Mouse (Mus musculus): ENCODE measurements around the gene Lgals9.

Lgals9 gene

DNA sequence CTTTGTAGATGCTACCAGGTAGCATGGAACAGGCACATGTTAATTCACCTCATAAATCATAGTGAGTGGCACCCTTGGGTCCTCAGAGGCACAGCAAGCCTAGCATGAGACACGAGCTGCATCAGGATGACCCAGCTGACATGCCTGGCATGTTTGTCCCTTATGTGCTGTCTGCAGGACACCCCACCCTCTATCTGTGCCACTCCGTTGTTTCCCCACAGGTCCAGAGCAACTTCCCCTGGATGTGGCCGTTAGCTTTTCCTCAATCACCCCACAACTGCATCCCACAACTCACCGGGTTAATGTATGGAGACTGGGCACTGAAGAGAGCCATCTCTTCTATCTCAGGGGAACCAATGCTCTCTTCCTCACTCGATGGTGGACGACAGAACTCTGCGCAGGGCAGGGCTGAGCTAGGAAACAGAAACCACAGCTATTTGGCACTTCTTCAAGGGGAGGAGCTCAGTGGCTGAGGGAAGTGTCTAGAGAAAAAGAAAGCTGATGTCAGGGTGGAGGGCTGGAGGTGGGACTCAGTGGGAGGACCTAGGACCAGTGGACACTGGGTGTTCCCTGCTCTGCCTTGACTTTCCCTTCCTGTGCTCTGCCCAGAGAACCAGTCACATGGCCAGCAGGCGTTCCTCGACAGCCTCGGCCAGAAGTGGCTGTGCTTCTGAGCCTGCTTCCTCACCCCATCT lies at the start of gene Lgals9:
Gene Lgals9 (minus strand): TSS at position 464 of the 695 bp plus-strand sequence.
- peak; percentile 67 for DNase-seq (ENCODE audit: low read depth)

DNA sequence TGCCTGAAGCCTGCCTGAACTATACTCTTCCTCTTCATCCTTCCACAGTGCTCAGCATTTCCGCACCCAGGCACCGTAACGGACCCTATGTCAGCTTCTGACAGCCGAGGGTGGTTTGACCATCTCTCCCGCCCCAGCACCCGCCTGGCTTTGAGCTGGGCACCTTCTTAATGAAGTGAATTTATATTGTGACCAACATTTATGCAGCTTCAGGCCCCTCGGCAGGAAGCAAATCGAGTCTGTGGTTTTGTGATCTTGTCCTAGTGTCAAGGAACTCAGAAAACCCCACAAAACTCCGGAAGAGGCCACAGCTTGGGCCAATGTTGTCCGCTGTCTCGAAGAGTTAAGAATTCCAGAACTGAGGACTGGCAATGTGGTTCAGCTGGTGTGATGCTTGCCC lies 48.9 kb upstream of the Lgals9 start:
- no peak for DNase-seq (ENCODE audit: low read depth)

DNA sequence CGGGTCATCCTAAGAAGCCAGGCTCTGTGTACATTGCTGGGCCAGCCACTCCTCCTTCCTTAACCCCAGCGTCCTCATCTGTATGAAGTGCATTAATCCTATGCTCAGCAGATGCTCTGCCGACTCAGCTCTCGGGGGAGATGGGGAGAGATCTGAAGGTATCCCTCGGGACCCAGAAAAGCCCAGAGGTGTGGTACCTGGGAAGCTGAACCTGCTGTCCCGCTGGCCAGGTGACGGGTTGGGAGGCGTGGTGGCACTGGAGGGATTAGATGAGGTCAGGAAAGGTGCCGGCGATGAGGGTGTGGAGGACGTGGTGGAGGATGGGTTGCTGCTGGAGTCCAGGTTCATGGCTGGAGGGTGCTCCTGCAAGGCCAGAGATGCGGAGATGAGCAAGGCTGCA lies 48.3 kb upstream of the Lgals9 start:
- DNase-seq (ENCODE audit: low read depth), result no peak

DNA sequence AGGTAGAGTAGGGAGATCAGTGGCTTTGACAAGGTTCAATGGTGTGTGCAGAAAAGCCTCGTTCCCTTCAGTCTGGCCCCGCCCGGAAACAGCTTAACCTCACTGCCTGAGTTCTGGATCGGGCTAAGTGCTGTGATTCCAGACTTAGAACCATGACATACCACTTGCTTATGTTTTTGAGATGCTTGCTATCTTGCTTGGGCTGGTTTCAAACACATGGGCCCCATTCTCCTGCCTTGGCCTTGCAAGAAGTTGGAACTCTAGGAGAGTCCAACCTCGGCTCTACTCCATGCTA lies 46.7 kb upstream of the Lgals9 start:
- DNase-seq (ENCODE audit: low read depth), result no peak

DNA sequence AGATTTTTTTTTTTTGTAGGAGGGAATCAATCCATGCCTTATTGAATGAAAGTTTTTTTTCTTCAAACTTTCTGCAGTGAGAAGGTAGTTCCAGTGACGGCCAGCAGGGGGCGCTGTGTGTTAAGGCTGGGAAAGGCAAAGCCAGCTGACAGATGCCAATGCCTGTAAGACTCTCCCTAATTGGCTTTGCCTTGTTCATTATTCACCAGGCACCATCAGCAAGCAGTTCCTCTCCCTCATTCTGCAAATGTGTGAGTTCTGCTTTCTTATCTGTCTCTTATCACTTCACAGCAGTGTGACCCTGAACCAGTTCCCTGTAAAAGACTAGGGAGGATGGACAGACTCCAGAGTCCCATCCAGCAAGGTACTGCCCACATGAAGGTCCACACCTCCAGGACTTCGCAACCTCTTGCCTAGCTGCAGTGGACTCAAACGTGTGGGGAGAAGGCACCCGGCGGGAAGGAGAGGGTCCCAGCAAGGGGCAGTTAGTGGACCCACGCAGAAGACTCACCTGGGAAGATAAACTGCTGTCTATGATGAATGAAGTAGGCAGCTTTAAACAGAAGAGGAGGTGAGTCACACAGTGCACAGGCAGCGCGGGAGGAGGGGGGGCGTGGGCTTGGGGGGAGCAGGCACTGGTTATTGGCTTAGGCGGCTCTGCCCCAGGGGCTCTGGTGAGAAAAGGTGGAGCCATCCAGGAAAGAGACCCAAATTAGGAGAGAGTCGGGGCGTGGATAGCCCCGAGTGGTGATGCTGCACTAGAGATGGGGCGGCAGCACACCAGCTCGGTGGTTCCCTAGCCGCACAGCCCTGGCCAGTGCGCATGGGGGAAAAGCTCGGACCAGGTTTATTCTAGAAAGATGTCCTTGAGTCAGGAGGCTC lies 46.1 kb upstream of the Lgals9 start:
- DNase-seq (ENCODE audit: low read depth), result peak; percentile 51

DNA sequence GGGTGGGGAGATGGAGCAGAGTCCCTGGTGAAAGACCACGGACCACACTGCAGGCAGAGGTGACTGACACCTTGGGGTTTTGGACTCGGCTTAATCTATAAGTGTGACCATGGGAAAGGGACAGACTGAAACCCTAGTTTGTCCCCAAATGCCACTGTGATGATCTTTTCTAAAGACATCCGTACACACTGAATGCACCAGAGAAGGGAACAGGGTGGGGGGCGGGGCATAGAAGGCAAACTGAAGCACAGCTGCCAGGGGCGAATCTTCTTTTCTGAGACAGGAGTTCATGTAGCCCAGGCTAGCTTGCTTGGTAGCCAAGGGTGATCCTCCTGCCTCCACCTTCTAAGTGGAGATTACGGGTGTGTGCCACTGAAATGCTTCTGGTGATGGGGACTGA lies 39.0 kb upstream of the Lgals9 start:
- DNase-seq (ENCODE audit: low read depth), result no peak

DNA sequence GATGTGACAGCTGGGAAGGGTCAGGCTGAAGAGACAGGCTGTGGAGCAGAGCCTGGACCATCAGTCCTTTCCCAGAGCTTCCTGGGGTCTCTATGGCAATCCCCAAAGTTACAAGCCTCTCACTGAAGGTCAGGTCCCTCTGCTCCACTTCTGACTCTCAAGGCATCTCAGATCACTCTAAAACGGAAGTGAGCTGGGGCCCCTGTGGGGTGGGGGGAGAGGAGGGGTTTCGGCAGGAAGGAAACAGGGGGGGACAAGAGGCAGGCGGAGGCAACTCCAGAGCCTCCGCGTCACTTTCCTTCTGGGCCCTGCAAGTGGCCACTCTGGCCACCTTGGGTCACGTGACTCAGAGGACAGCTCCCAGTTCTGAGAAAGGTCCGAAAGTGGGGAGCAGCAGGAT lies 38.6 kb upstream of the Lgals9 start:
- no peak for DNase-seq (ENCODE audit: low read depth)

DNA sequence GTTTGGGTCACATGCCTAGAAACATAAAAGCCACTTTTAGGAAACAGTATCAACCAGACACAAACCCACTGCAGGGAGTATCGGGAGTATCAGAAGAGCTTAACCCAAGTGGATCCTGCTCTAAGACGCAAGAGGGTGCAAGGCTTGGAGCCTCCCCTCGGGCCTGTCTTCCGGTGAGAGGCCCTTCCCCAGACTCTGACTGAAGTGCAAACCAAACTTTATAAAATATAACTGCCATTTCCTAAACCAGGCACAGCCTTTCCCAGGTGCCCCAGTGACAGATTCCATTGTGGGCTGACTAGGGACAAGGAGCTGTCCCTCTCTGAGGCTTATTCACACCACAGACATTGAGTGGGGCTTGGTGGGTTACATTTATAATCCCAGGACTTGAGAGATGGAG lies 38.1 kb upstream of the Lgals9 start:
- no peak for DNase-seq (ENCODE audit: low read depth)

DNA sequence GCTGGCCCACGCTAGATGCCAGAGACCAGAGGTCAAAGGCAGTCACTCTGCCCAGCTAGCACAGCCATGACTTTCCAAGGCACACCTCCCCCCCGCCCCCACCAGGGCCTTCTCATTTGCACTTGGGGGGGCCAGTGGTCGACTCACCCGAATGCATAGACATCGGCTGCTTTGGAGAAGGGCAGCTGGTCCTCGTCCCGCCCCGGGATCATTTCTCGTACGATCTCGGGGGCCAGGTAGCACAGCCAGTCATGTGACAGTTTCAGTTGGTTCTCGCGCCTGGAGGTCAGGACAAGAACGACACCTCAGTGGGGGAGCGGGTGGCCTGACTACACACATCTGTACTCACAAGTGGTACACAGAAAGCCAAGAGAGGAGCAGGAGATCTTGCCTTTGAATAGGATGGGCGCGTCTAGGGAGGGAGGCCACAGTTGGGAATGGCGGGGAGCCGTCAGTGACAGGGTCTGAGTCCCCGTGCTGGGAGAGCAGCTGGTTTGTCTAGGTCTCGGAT lies 35.8 kb upstream of the Lgals9 start:
- no peak for DNase-seq (ENCODE audit: low read depth)

DNA sequence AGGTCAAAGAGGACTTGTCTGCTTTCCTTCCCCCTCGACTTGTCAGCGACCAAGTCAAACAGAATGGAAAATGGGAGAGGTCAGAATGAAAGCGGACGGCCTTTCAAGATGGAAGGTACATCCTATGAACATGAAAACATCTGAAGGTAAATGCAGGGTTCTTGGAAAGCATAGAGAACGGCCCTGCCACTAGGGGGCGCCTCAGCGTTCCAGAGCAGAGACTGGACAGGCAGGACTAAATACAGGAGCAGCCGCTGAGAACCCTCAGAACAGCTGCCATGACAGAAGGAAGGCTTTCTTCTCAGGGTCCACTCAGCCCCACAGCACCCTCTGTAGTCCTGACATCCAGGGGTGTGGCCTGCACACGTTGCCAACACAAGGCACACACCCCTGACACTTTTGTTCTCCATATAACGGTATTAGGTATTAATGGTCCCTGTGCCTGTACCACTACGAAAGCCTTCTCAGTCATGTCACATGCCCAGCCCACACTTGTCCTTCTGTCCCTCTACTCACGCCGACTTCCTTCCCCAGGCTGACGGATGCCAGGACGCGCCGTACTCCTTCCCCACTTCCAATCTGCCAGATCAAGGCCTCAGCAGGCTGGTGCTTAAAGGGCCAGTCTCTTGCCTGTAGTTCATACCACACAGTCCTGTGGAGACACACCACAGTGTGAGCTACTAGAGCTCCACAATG lies 35.2 kb upstream of the Lgals9 start:
- DNase-seq (ENCODE audit: low read depth), result no peak

DNA sequence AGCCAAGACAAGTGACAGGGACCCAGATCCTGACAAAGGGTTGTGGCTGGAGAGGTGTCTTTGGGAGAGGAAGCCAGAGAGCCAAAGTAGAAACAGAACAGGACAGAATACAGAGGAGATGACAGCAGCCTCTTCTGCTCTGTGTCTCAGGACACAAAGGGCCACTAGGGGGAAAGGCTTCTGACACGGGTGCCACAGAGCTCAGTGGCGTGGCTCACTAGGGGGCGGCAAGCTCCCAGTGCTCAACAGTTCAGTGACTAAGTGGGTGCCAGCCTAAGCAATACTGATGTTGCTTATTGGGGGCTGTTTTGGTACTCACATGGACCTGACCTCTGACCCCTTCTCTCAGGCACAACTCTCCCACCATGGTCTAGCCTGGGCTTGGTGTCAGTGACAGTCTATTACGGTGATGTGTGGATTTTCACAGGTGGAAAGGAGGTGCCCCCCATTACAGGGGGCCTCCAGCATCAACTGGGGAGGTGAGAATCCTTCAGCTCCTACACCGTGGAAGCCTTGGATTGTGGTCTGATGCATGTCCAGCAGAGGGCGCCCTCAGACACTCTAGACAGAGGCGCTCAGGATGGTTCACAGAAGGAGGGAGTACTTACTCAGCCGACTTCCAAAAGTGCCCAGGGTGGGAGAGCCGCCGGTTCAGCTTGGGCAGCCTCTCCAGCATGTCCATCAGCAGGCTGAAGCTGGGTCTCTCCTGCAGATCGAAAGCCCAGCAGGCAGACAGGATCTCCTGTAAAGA lies 34.4 kb upstream of the Lgals9 start:
- no peak for DNase-seq (ENCODE audit: low read depth)

DNA sequence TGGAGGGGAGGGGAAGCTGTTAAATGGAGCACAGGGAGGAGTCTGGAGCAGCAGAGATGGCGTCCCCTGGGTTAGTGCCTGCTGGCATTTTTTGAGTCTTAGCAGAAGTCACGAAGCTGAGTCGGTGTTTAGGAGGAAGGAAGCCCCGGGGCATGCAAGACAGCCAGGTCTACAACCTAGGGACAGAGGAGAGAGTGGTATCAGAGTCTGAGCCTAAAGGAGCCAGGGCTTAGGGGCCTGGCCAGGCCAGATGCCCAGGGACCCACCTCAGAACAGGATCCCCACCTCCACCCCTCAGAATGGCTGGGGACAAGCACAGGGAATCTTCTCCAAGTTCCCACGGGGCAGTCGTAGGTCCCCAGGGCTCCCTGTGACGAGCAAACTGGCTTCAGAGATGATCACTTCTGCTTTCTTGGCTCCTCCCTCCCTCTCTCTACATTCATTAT lies 32.4 kb upstream of the Lgals9 start:
- DNase-seq (ENCODE audit: low read depth), result no peak

DNA sequence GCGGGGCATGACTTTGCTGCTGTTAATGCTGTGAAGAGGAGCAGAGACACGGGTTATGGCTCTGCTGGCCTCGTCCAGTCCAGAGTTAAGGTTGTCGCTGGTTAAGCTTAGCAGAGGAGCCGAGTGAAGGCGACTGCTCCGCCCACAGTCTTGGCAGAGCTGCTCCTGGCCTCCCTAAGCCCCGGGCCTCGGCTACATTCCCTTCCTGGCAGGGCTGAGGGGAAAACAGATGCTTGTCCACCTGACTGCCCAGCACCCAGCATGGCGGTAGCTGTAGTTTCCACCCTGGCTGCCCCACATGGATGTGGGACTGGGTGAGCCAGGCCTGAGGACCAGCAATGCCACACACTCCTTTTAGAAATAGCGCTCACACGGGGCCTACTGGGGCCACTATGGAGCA lies 31.5 kb upstream of the Lgals9 start:
- DNase-seq (ENCODE audit: low read depth), result no peak

DNA sequence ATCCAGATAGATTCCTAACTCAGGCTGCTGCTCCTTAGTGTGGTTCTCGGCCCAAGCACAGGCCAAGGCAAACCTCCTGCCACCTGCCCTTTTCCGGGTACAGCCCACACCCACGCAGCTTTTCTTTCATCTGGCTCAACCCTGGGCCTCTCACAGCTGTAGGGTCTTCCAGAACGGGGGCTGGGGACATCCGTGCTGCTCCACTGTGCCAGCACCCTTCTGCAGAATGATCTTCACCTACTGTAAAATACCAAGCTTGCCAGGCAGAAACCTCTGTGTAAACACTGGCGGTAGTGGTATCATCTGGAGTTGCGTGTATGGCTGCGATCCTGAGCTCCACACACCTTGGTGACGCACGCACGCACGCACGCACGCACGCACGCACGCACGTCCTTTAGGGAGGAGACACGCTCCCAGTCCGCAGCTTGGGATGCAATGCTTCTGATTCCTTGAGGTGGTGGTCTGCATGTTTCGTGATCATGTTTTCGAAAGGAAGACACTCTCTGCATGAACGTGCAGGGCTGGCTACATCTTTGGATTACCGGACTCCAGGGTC lies 31.0 kb upstream of the Lgals9 start:
- no peak for DNase-seq (ENCODE audit: low read depth)

DNA sequence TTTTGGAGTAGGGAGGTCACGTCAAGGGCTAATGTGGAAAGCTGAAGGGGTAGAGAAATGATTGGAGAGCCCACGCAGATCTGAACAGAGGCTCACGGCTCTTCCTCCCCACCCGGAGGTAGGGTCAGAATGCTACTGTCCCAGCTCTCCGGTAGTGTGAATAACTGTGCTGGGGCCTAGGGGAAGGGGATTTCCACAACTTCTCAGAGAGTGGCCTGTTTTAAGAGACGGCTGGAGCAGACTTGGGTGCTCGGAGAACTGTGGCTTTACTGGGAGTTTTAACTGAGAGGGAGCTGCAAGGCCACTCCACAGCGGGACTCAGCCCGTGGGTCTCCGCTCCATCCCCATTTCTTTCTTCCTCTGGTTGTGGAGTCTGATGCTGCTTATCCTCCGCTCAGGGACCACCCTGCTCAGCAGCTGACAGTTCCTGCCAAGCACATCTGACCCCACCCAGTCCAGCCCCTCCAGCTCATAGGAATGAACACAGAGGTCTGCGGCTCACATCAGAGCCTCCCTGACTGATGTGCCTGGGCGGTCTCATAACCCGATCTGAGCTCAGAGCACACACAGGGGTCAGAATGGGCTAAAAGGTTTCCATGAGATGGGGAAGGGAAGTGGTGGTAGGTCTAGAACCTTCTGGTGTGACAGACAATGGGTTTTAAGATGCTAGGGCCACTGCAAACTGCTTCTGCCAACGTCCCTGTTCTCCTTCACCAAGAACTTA lies 30.0 kb upstream of the Lgals9 start:
- no peak for DNase-seq (ENCODE audit: low read depth)

DNA sequence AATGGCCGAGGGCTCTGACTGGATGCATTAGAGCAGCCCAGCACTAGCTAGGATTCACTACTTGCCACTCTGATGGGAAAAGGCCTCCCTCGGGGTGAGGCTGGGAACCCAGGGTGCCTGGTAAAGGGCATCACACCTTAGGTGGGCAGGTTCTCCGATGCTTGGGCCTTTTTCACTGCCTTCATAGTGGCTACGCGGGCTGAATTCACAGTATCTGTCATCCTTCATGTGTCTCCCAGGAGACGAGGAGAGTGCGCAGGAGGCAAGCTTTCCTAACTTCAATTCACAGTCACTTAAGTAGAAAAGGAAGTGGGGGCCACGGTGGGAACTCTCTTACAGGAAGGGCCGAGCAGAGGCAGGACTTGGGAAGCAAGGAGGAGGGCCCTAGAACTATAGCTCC lies 29.1 kb upstream of the Lgals9 start:
- DNase-seq (ENCODE audit: low read depth), result no peak

DNA sequence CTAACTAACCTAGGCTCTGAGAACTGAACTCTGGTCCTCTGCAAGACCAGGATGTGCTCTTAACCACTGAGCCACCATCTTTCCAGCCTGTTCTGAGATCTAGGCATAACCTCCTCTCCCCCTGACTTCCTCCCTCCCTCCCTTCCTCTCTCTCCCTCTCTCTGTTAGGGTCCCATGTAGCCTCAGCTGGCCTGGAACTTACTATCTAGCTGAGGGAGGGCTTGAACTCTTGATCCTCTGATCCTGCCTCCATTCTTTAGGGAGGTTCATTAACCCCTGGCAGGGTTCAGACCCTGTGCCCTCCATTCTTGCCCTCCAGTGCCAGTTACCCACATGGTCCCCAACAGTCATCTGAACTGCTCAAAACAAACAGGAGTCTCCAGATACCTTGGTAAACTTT lies 28.3 kb upstream of the Lgals9 start:
- no peak for DNase-seq (ENCODE audit: low read depth)

DNA sequence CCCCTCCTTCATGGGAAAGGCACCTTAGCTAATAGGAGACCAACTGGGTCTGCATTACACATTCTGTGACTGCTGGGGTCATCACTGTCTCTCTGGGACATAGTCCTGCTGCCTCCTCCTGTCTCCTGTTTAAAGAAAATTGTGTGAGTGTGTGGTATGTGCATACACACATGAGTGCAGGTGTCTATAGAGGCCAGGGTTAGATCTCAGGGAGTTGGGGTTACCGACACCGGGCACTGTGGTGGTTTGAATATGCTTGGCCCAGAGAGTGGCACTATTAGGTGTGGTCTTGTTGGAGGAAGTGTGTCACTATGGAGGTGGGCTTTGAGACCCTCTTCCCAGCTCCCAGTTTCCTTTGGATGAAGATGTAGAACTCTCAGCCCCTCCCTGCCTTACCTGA lies 27.8 kb upstream of the Lgals9 start:
- DNase-seq (ENCODE audit: low read depth), result no peak

DNA sequence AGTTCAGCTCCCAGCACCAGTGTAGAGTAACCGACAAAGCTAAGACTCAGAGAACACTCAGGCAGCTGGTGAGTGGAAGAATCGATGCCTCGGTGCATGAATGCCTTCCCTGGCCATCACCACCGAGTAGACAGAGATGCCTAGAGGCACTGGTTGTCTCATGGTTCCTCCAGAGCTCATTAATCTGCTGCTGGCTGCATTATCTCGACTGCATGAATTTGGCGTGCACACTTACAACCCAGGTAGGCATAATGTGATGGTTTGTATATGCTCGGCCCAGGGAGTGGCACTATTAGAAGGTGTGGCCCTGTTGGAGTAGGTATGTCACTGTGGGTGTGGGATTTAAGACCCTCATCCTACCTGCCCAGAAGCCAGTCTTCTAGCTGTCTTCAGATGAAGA lies 24.1 kb upstream of the Lgals9 start:
- no peak for DNase-seq (ENCODE audit: low read depth)

DNA sequence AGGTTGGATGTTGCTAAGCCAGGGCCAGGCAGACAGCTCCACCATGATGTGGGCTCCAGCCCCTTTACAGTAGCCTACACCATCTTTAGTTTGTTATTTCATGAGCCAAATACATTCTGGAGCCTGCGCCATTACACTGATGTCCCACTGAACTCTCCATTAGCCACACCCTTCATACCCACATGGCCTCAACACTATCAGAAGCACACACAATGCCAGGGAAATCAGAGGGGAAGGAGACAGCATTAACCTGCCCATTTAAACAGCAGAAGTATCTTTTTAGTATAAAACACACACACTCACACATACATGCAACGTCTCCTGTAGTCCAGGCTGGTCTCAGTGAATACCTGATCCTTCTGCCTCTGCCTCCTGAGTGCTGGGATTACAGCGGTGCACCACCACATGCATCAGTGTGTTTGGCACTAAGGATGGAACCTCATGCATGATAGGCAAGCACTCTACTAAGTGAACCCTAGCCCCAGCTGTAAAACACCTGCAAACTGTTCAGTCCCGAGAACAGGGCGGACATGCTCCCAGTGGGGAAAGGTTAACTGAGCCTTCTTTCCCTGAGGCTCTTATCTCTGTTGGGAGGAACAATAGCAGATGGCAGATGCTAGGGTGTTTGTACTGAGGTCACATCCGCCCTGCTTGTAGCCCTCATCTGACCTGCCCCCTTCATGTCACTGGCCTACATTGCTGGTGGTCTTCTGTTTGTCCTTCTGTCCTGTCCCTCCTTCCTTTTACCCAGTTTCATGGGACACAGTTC lies 23.4 kb upstream of the Lgals9 start:
- no peak for DNase-seq (ENCODE audit: low read depth)
